Mouse (Mus musculus) thymus, adult 2 months (tissue): ENCODE data around the gene Trp53. TPM values are rescaled to one million over a fixed set of nuclear protein-coding genes. Genes with fewer than 3 reads are reported as not detected.

ENCODE experiments used
- DNase-seq: peaks from one replicate; pipeline ENCODE4 v3.0.0; 2021
- H3K27ac ChIP-seq: fragments of 200-500 bp; 2 replicates; pipeline ENCODE4 v1.5.1; 2012; ENCODE audit warnings: low read length, control low read depth; ENCODE audit not compliant: control insufficient read depth, insufficient read depth
- H3K27me3 ChIP-seq: fragments of 200-500 bp; 2 replicates; pipeline ENCODE4 v1.6.1; 2012; ENCODE audit warnings: mild to moderate bottlenecking, low read length, moderate library complexity, mixed read lengths; ENCODE audit not compliant: control insufficient read depth, insufficient read depth
- H3K36me3 ChIP-seq: fragments of 200-500 bp; 2 replicates; pipeline ENCODE4 v1.6.1; 2012; ENCODE audit warnings: mild to moderate bottlenecking, low read length, moderate library complexity; ENCODE audit not compliant: control insufficient read depth, insufficient read depth
- H3K4me1 ChIP-seq: fragments of 200-500 bp; replicated peaks from 2 replicates; pipeline ENCODE4 v1.6.1; 2012; ENCODE audit warnings: low read length; ENCODE audit not compliant: control insufficient read depth, insufficient read depth
- H3K4me3 ChIP-seq: fragments of 200-500 bp; 2 replicates; pipeline ENCODE4 v1.5.1; 2012; ENCODE audit warnings: mild to moderate bottlenecking, low read length, control low read depth, moderate library complexity; ENCODE audit not compliant: control insufficient read depth, insufficient read depth
- CTCF ChIP-seq: fragments of 200-500 bp; IDR thresholded peaks from 2 replicates; pipeline ENCODE4 v1.5.1; 2012; ENCODE audit warnings: mild to moderate bottlenecking, control low read depth, low read length, moderate library complexity, borderline replicate concordance; ENCODE audit not compliant: control insufficient read depth, poor library complexity, insufficient read depth; ENCODE audit errors: extremely low read depth
- POLR2A ChIP-seq: fragments of 200-500 bp; IDR thresholded peaks from 2 replicates; pipeline ENCODE4 v1.6.1; 2012; ENCODE audit warnings: mild to moderate bottlenecking, low read length, control low read depth, moderate library complexity; ENCODE audit not compliant: control insufficient read depth, poor library complexity, insufficient read depth; ENCODE audit errors: extremely low read depth
- WGBS: fragments of 180-500 bp; shearing (Covaris S2); methylation state at CpG from one replicate; pipeline ENCODE4 v1.1.7; 2018; 5-methylcytosine and 5-hydroxymethylcytosine counted together
- polyA plus RNA-seq: library from polyadenylated mRNA; depleted of rRNA; stranded (reverse); fragments of >200 nt; gene quantifications from 2 replicates; pipeline ENCODE4 v1.2.3, GENCODE M21; 2012

Gene Trp53
- polyA plus RNA-seq, 1 experiment: 266 TPM

GRCm38 (mm10) chr11:69560896-69561854 lies 19.0 kb upstream of the Trp53 start:
- Histone ChIP-seq H3K27me3 (peaks cover 4% of the 10 kb centered on the region; the same call in 1 of the 2 replicates), H3K4me1 (peaks cover 10% of the 10 kb centered on the region), H3K4me3 (no peak overlapping the region), H3K27ac (no peak overlapping the region), H3K36me3 (peaks cover 26% of the 10 kb centered on the region)
- WGBS: 92% methylated on average over 16 of the region's 16 CpGs
- no peak for DNase-seq
- TF ChIP-seq CTCF: no peak

GRCm38 (mm10) chr11:69563373-69563772 lies 16.8 kb upstream of the Trp53 start:
- TF ChIP-seq POLR2A (no peak), CTCF (no peak)
- peaks cover 4% of the 10 kb centered on the region; the same call in 1 of the 2 replicates for H3K27me3 ChIP-seq
- H3K27ac ChIP-seq: no peak overlapping the region
- no peak overlapping the region for H3K4me3 ChIP-seq
- 94% methylated on average over 13 of the region's 13 CpGs for whole genome bisulfite sequencing
- peaks cover 10% of the 10 kb centered on the region for H3K4me1 ChIP-seq
- DNase-seq: no peak
- peaks cover 32% of the 10 kb centered on the region for H3K36me3 ChIP-seq

GRCm38 (mm10) chr11:69564391-69564790 lies 15.8 kb upstream of the Trp53 start:
- peaks cover 32% of the 10 kb centered on the region for H3K36me3 ChIP-seq
- TF ChIP-seq POLR2A (no peak), CTCF (no peak)
- 94% methylated on average over 3 of the region's 3 CpGs for WGBS

GRCm38 (mm10) chr11:69565131-69565530 lies 15.0 kb upstream of the Trp53 start:
- 65% methylated on average over 8 of the region's 8 CpGs for WGBS
- DNase-seq: no peak
- H3K4me3 ChIP-seq: no peak overlapping the region
- H3K27me3 ChIP-seq: peaks cover 2% of the 10 kb centered on the region; the same call in 1 of the 2 replicates
- peaks cover 6% of the 10 kb centered on the region for H3K4me1 ChIP-seq
- H3K36me3 ChIP-seq: peaks cover 38% of the 10 kb centered on the region
- TF ChIP-seq CTCF (no peak), POLR2A (no peak)
- H3K27ac ChIP-seq: no peak overlapping the region

More at GRCm38 (mm10) chr11:69564391-69564790, 15.8 kb upstream of the Trp53 start:
- no peak overlapping the region for H3K27ac ChIP-seq
- peaks cover 4% of the 10 kb centered on the region; the same call in 1 of the 2 replicates for H3K27me3 ChIP-seq
- DNase-seq: no peak
- H3K4me3 ChIP-seq: no peak overlapping the region
- H3K4me1 ChIP-seq: peaks cover 10% of the 10 kb centered on the region

- TF ChIP-seq CTCF: no peak
- TF ChIP-seq POLR2A: no peak
- peaks cover 8% of the 10 kb centered on the region for H3K36me3 ChIP-seq
- DNase-seq: peak; percentile 44
- 60% methylated on average over 3 of the region's 3 CpGs for WGBS
- peaks cover 26% of the 10 kb centered on the region for H3K4me1 ChIP-seq
- no peaks in the 10 kb centered on the region for H3K27me3 ChIP-seq
- no peak overlapping the region for H3K4me3 ChIP-seq
- H3K27ac ChIP-seq: no peak overlapping the region
Measured at GRCm38 (mm10) chr11:69575220-69575619, 4.9 kb upstream of the Trp53 start.

- Histone ChIP-seq H3K4me3 (no peak overlapping the region), H3K27me3 (no peaks in the 10 kb centered on the region), H3K4me1 (peaks cover 26% of the 10 kb centered on the region), H3K27ac (no peak overlapping the region), H3K36me3 (no peaks in the 10 kb centered on the region)
- no peak for DNase-seq
- TF ChIP-seq POLR2A (no peak), CTCF (no peak)
- 90% methylated on average over 5 of the region's 5 CpGs for WGBS
Measured at GRCm38 (mm10) chr11:69576307-69576706, 3.9 kb upstream of the Trp53 start.
